Mouse (Mus musculus) forebrain, embryonic 13.5 days (tissue): ENCODE results near the gene Zfp865. TPM values are rescaled to one million over a fixed set of nuclear protein-coding genes. Genes with fewer than 3 reads are reported as not detected.
"Not testable (repeated sequence)": the region's sequence is repeated elsewhere in the genome, so short reads cannot be mapped to it uniquely, and the experiment has no call there.

ENCODE experiments used
- ATAC-seq: fragments of 200-750 bp; cut with Nextera tagmentation; 2 replicates; pipeline ENCODE4 v1.8.0; 2017
- H3K27ac ChIP-seq: fragments of 300-500 bp; sonication (generic); 2 replicates; pipeline ENCODE4 v1.5.1; 2015; ENCODE audit warnings: inconsistent platforms, mild to moderate bottlenecking, moderate library complexity
- H3K27me3 ChIP-seq: fragments of 300-500 bp; sonication (generic); 2 replicates; pipeline ENCODE4 v1.6.1; 2015; ENCODE audit warnings: mild to moderate bottlenecking, inconsistent platforms
- H3K36me3 ChIP-seq: fragments of 300-500 bp; sonication (generic); 2 replicates; pipeline ENCODE4 v1.6.1; 2015; ENCODE audit warnings: mild to moderate bottlenecking, inconsistent platforms; ENCODE audit not compliant: poor library complexity, severe bottlenecking
- H3K4me1 ChIP-seq: fragments of 300-500 bp; sonication (generic); 2 replicates; pipeline ENCODE4 v1.6.1; 2015; ENCODE audit warnings: inconsistent platforms
- H3K4me2 ChIP-seq: fragments of 300-500 bp; sonication (generic); 2 replicates; pipeline ENCODE4 v1.6.1; 2015; ENCODE audit warnings: inconsistent platforms, mild to moderate bottlenecking, moderate library complexity
- H3K4me3 ChIP-seq: fragments of 300-500 bp; sonication (generic); 2 replicates; pipeline ENCODE4 v1.5.1; 2015; ENCODE audit warnings: mild to moderate bottlenecking, inconsistent platforms
- H3K9ac ChIP-seq: fragments of 300-500 bp; sonication (generic); 2 replicates; pipeline ENCODE4 v1.6.1; 2015; ENCODE audit warnings: mild to moderate bottlenecking, inconsistent platforms
- H3K9me3 ChIP-seq: fragments of 300-500 bp; sonication (generic); replicated peaks from 2 replicates; pipeline ENCODE4 v1.6.1; 2016; ENCODE audit warnings: inconsistent platforms
- WGBS: fragments of 180-500 bp; shearing (Covaris S2); methylation state at CpG from one replicate; pipeline ENCODE4 v1.1.7; 2015; 5-methylcytosine and 5-hydroxymethylcytosine counted together
- polyA plus RNA-seq: library from polyadenylated mRNA; unstranded; fragments of >200 nt; fragmentation: Nextera tagmentation; extraction: Ambion mirVana; gene quantifications from 2 replicates; pipeline ENCODE4 v1.2.1, GENCODE M21; 2015

Gene Zfp865
- polyA plus RNA-seq, 1 experiment from 2014 or later = 5.4 TPM

- peaks cover 17% of the 10 kb centered on the region for H3K27me3 ChIP-seq
- H3K27ac ChIP-seq = peak within 1 kb of the TSS; percentile 66
- peak within 1 kb of the TSS; percentile 78 for H3K4me3 ChIP-seq
- ATAC-seq = peak; percentile 88
- peaks cover 33% of the 10 kb centered on the region for H3K36me3 ChIP-seq
- peaks cover 35% of the 10 kb centered on the region for H3K4me1 ChIP-seq
- peak within 1 kb of the TSS; percentile 89 for H3K4me2 ChIP-seq
- 8% methylated on average over 14 of the region's 26 CpGs for WGBS
- no peaks in the 10 kb centered on the region for H3K9me3 ChIP-seq
- peak within 1 kb of the TSS; percentile 89 for H3K9ac ChIP-seq
These were observed 23.9 kb upstream of the Zfp865 start, which contains the start of gene Zfp579 for GRCm38 (mm10) chr7:4996003-4996895. Gene Zfp579 (minus strand): TSS chr7:4996158.

- H3K27me3 ChIP-seq = peaks cover 17% of the 10 kb centered on the region
- no peak for ATAC-seq
- H3K27ac ChIP-seq = peak overlapping the region; percentile 66; the same call in 1 of the 2 replicates
- H3K4me3 ChIP-seq = peak overlapping the region; percentile 78
- peaks cover 35% of the 10 kb centered on the region for H3K4me1 ChIP-seq
- no peaks in the 10 kb centered on the region for H3K9me3 ChIP-seq
- H3K4me2 ChIP-seq = peak overlapping the region; percentile 89
- H3K36me3 ChIP-seq = peaks cover 26% of the 10 kb centered on the region
- peak overlapping the region; percentile 89 for H3K9ac ChIP-seq
- 73% methylated on average over 8 of the region's 8 CpGs for WGBS
These were observed 23.2 kb upstream of the Zfp865 start for GRCm38 (mm10) chr7:4996934-4997333.

GRCm38 (mm10) chr7:4999876-5000275, 20.3 kb upstream of the Zfp865 start:
- WGBS = 86% methylated on average over 2 of the region's 2 CpGs
- ATAC-seq = no peak
- Histone ChIP-seq H3K9me3 (no peaks in the 10 kb centered on the region), H3K27me3 (no peaks in the 10 kb centered on the region), H3K4me2 (no peak overlapping the region), H3K36me3 (no peaks in the 10 kb centered on the region), H3K9ac (no peak overlapping the region), H3K27ac (no peak overlapping the region), H3K4me1 (peaks cover 14% of the 10 kb centered on the region), H3K4me3 (no peak overlapping the region)

- peaks cover 24% of the 10 kb centered on the region for H3K36me3 ChIP-seq
- not testable (repeated sequence) for H3K9ac ChIP-seq, H3K4me3 ChIP-seq, ATAC-seq, H3K4me2 ChIP-seq, H3K27ac ChIP-seq, H3K9me3 ChIP-seq, H3K4me1 ChIP-seq, H3K27me3 ChIP-seq
- WGBS = 60% methylated on average over 8 of the region's 8 CpGs
These were observed 17.3 kb upstream of the Zfp865 start for GRCm38 (mm10) chr7:5002876-5003275.

GRCm38 (mm10) chr7:5008229-5008628, 11.9 kb upstream of the Zfp865 start:
- 96% methylated on average over 25 of the region's 26 CpGs for WGBS
- peaks cover 2% of the 10 kb centered on the region; the same call in 1 of the 2 replicates for H3K4me1 ChIP-seq
- H3K27ac ChIP-seq = no peak overlapping the region
- 0 out of 2 replicates have a peak, but pooled peaks have one; percentile 32 for ATAC-seq
- no peaks in the 10 kb centered on the region for H3K27me3 ChIP-seq
- no peak overlapping the region for H3K4me2 ChIP-seq
- no peaks in the 10 kb centered on the region for H3K9me3 ChIP-seq
- H3K4me3 ChIP-seq = no peak overlapping the region
- H3K9ac ChIP-seq = no peak overlapping the region
- H3K36me3 ChIP-seq = peaks cover 75% of the 10 kb centered on the region

GRCm38 (mm10) chr7:5012681-5013513, 7.3 kb upstream of the Zfp865 start:
- Histone ChIP-seq H3K4me2 (peak overlapping the region; percentile 67; the same call in 1 of the 2 replicates), H3K27me3 (no peaks in the 10 kb centered on the region), H3K27ac (no peak overlapping the region), H3K9me3 (no peaks in the 10 kb centered on the region), H3K36me3 (peaks cover 59% of the 10 kb centered on the region), H3K4me1 (peaks cover 9% of the 10 kb centered on the region), H3K4me3 (no peak overlapping the region), H3K9ac (no peak overlapping the region)
- 91% methylated on average over 27 of the region's 27 CpGs for WGBS
- no peak for ATAC-seq

- Histone ChIP-seq H3K4me1 (peaks cover 12% of the 10 kb centered on the region), H3K27me3 (no peaks in the 10 kb centered on the region), H3K9me3 (no peaks in the 10 kb centered on the region), H3K36me3 (peaks cover 43% of the 10 kb centered on the region), H3K4me3 (peak within 1 kb of the TSS; percentile 68), H3K4me2 (peak within 1 kb of the TSS; percentile 67), H3K27ac (peak within 1 kb of the TSS; percentile 99), H3K9ac (peak within 1 kb of the TSS; percentile 79)
- WGBS = 1% methylated on average over 42 of the region's 42 CpGs
- ATAC-seq = peak; percentile 83
These were observed 5.7 kb upstream of the Zfp865 start, which contains the start of the genes Zfp524 and Fiz1 for GRCm38 (mm10) chr7:5014251-5015117. Gene Zfp524 (plus strand): TSS chr7:5014415. Gene Fiz1 (minus strand): TSS chr7:5014697.

- Histone ChIP-seq H3K27me3 (no peaks in the 10 kb centered on the region), H3K36me3 (peaks cover 35% of the 10 kb centered on the region), H3K9me3 (no peaks in the 10 kb centered on the region), H3K4me2 (peak within 1 kb of the TSS; percentile 67), H3K9ac (peak within 1 kb of the TSS; percentile 79), H3K4me1 (peaks cover 14% of the 10 kb centered on the region), H3K4me3 (peak within 1 kb of the TSS; percentile 68), H3K27ac (peak within 1 kb of the TSS; percentile 99)
- ATAC-seq = peak; percentile 79
- WGBS = under 1% methylated on average over 54 of the region's 76 CpGs
These were observed 4.8 kb upstream of the Zfp865 start, which contains the start of gene Gm44973 for GRCm38 (mm10) chr7:5015118-5016001. Gene Gm44973 (plus strand): TSS chr7:5015496.

- H3K4me3 ChIP-seq = peak overlapping the region; percentile 68
- no peaks in the 10 kb centered on the region for H3K27me3 ChIP-seq
- 70% methylated on average over 3 of the region's 3 CpGs for WGBS
- H3K4me1 ChIP-seq = peaks cover 17% of the 10 kb centered on the region
- H3K9me3 ChIP-seq = no peaks in the 10 kb centered on the region
- H3K36me3 ChIP-seq = peaks cover 28% of the 10 kb centered on the region
- peak overlapping the region; percentile 67 for H3K4me2 ChIP-seq
- peak overlapping the region; percentile 99 for H3K27ac ChIP-seq
- no peak for ATAC-seq
- peak overlapping the region; percentile 79 for H3K9ac ChIP-seq
These were observed 4.1 kb upstream of the Zfp865 start for GRCm38 (mm10) chr7:5016057-5016456.

GRCm38 (mm10) chr7:5016920-5017319, 3.3 kb upstream of the Zfp865 start:
- peaks cover 22% of the 10 kb centered on the region for H3K36me3 ChIP-seq
- H3K4me1 ChIP-seq = peaks cover 24% of the 10 kb centered on the region
- ATAC-seq = no peak
- H3K27ac ChIP-seq = no peak overlapping the region
- no peaks in the 10 kb centered on the region for H3K27me3 ChIP-seq
- 97% methylated on average over 2 of the region's 2 CpGs for WGBS
- H3K4me3 ChIP-seq = no peak overlapping the region
- H3K9me3 ChIP-seq = no peaks in the 10 kb centered on the region
- no peak overlapping the region for H3K9ac ChIP-seq
- H3K4me2 ChIP-seq = no peak overlapping the region
